Mouse (Mus musculus) liver, embryonic 15.5 days (tissue): ENCODE results near the gene Scrg1. TPM values are rescaled to one million over a fixed set of nuclear protein-coding genes. Genes with fewer than 3 reads are reported as not detected.
"Not testable (repeated sequence)": the region's sequence is repeated elsewhere in the genome, so short reads cannot be mapped to it uniquely, and the experiment has no call there.

ENCODE experiments used
- ATAC-seq: fragments of 200-750 bp; cut with Nextera tagmentation; 2 replicates; pipeline ENCODE4 v1.8.0; 2017; ENCODE audit warnings: moderate number of reproducible peaks, mild to moderate bottlenecking, moderate library complexity; ENCODE audit not compliant: insufficient read depth
- H3K27ac ChIP-seq: fragments of 300-500 bp; sonication (generic); replicated peaks from 2 replicates; pipeline ENCODE4 v1.5.1; 2015; ENCODE audit warnings: mild to moderate bottlenecking, inconsistent platforms
- H3K27me3 ChIP-seq: fragments of 300-500 bp; sonication (generic); 2 replicates; pipeline ENCODE4 v1.6.1; 2015; ENCODE audit warnings: mild to moderate bottlenecking, inconsistent platforms
- H3K36me3 ChIP-seq: fragments of 300-500 bp; sonication (generic); replicated peaks from 2 replicates; pipeline ENCODE4 v1.6.1; 2015; ENCODE audit warnings: moderate library complexity, mild to moderate bottlenecking, inconsistent platforms
- H3K4me1 ChIP-seq: fragments of 300-500 bp; sonication (generic); replicated peaks from 2 replicates; pipeline ENCODE4 v1.6.1; 2015; ENCODE audit warnings: inconsistent platforms
- H3K4me2 ChIP-seq: fragments of 300-500 bp; sonication (generic); 2 replicates; pipeline ENCODE4 v1.6.1; 2015; ENCODE audit warnings: moderate library complexity, mild to moderate bottlenecking, inconsistent platforms
- H3K4me3 ChIP-seq: fragments of 300-500 bp; sonication (generic); replicated peaks from 2 replicates; pipeline ENCODE4 v1.5.1; 2015; ENCODE audit warnings: mild to moderate bottlenecking, inconsistent platforms
- H3K9ac ChIP-seq: fragments of 300-500 bp; sonication (generic); 2 replicates; pipeline ENCODE4 v1.6.1; 2015; ENCODE audit warnings: moderate library complexity, mild to moderate bottlenecking, inconsistent platforms
- H3K9me3 ChIP-seq: fragments of 300-500 bp; sonication (generic); replicated peaks from 2 replicates; pipeline ENCODE4 v1.6.1; 2016; ENCODE audit warnings: inconsistent platforms
- WGBS: fragments of 180-500 bp; shearing (Covaris S2); methylation state at CpG from one replicate; pipeline ENCODE4 v1.1.7; 2015; ENCODE audit warnings: mixed read lengths; ENCODE audit not compliant: insufficient replicate concordance; 5-methylcytosine and 5-hydroxymethylcytosine counted together
- polyA plus RNA-seq: library from polyadenylated mRNA; unstranded; fragments of >200 nt; fragmentation: Nextera tagmentation; extraction: Ambion mirVana; gene quantifications from 2 replicates; pipeline ENCODE4 v1.2.1, GENCODE M21; 2015

Gene Scrg1
- polyA plus RNA-seq, 1 experiment from 2014 or later, result 0.35 TPM

GRCm38 (mm10) chr8:57429888-57430274 is 25.8 kb upstream of the Scrg1 start:
- not testable (repeated sequence) for H3K4me1 ChIP-seq, H3K4me2 ChIP-seq, H3K9me3 ChIP-seq, H3K36me3 ChIP-seq, H3K27ac ChIP-seq, H3K4me3 ChIP-seq, H3K27me3 ChIP-seq, H3K9ac ChIP-seq, ATAC-seq
- WGBS, result 53% methylated on average over 5 of the region's 5 CpGs

- H3K4me1 ChIP-seq, result no peaks in the 10 kb centered on the region
- no peaks in the 10 kb centered on the region for H3K36me3 ChIP-seq
- ATAC-seq, result no peak
- H3K4me3 ChIP-seq, result no peak overlapping the region
- H3K9me3 ChIP-seq, result no peaks in the 10 kb centered on the region
- no peak overlapping the region for H3K9ac ChIP-seq
- no peak overlapping the region for H3K27ac ChIP-seq
- WGBS, result 64% methylated on average over 11 of the region's 11 CpGs
- H3K4me2 ChIP-seq, result no peak overlapping the region
- no peaks in the 10 kb centered on the region; the same call in 1 of the 2 replicates for H3K27me3 ChIP-seq
Observed at GRCm38 (mm10) chr8:57430901-57431300, 24.8 kb upstream of the Scrg1 start.

- H3K4me1 ChIP-seq, result no peaks in the 10 kb centered on the region
- no peak overlapping the region for H3K4me3 ChIP-seq
- H3K9ac ChIP-seq, result no peak overlapping the region
- H3K9me3 ChIP-seq, result no peaks in the 10 kb centered on the region
- no peaks in the 10 kb centered on the region for H3K36me3 ChIP-seq
- no peak for ATAC-seq
- WGBS, result 57% methylated on average over 5 of the region's 5 CpGs
- H3K27me3 ChIP-seq, result no peaks in the 10 kb centered on the region; the same call in 1 of the 2 replicates
- no peak overlapping the region for H3K4me2 ChIP-seq
- no peak overlapping the region for H3K27ac ChIP-seq
Observed at GRCm38 (mm10) chr8:57432802-57433201, 22.9 kb upstream of the Scrg1 start.

GRCm38 (mm10) chr8:57435768-57436436 is 19.8 kb upstream of the Scrg1 start:
- Histone ChIP-seq H3K4me3 (no peak overlapping the region), H3K36me3 (no peaks in the 10 kb centered on the region), H3K27me3 (no peaks in the 10 kb centered on the region), H3K27ac (0 out of 2 replicates have a peak overlapping the region, but pooled peaks have one; percentile 34), H3K4me2 (no peak overlapping the region; the same call in 1 of the 2 replicates), H3K9me3 (no peaks in the 10 kb centered on the region), H3K4me1 (no peaks in the 10 kb centered on the region), H3K9ac (no peak overlapping the region)
- ATAC-seq, result no peak
- WGBS, result 51% methylated on average over 18 of the region's 18 CpGs

- H3K36me3 ChIP-seq, result no peaks in the 10 kb centered on the region
- H3K9me3 ChIP-seq, result no peaks in the 10 kb centered on the region
- no peaks in the 10 kb centered on the region for H3K4me1 ChIP-seq
- 77% methylated on average over 9 of the region's 9 CpGs for WGBS
- H3K9ac ChIP-seq, result no peak overlapping the region
- ATAC-seq, result no peak
- no peak overlapping the region for H3K4me3 ChIP-seq
- H3K27ac ChIP-seq, result no peak overlapping the region
- H3K27me3 ChIP-seq, result no peaks in the 10 kb centered on the region
- no peak overlapping the region for H3K4me2 ChIP-seq
Observed at GRCm38 (mm10) chr8:57436437-57436796, 19.3 kb upstream of the Scrg1 start.

GRCm38 (mm10) chr8:57441131-57441530 is 14.6 kb upstream of the Scrg1 start:
- H3K9ac ChIP-seq, result no peak overlapping the region
- no peak overlapping the region for H3K4me2 ChIP-seq
- no peak overlapping the region for H3K4me3 ChIP-seq
- H3K4me1 ChIP-seq, result no peaks in the 10 kb centered on the region
- 65% methylated on average over 4 of the region's 4 CpGs for WGBS
- no peak overlapping the region for H3K27ac ChIP-seq
- no peaks in the 10 kb centered on the region for H3K9me3 ChIP-seq
- ATAC-seq, result no peak
- H3K27me3 ChIP-seq, result no peaks in the 10 kb centered on the region
- no peaks in the 10 kb centered on the region for H3K36me3 ChIP-seq

- no peak overlapping the region for H3K4me3 ChIP-seq
- no peaks in the 10 kb centered on the region for H3K4me1 ChIP-seq
- H3K9ac ChIP-seq, result no peak overlapping the region
- WGBS, result 49% methylated on average over 5 of the region's 5 CpGs
- no peak for ATAC-seq
- no peaks in the 10 kb centered on the region for H3K27me3 ChIP-seq
- no peak overlapping the region for H3K27ac ChIP-seq
- no peak overlapping the region for H3K4me2 ChIP-seq
- H3K9me3 ChIP-seq, result no peaks in the 10 kb centered on the region
- H3K36me3 ChIP-seq, result no peaks in the 10 kb centered on the region
Observed at GRCm38 (mm10) chr8:57441556-57441955, 14.2 kb upstream of the Scrg1 start.

GRCm38 (mm10) chr8:57443289-57443688 is 12.4 kb upstream of the Scrg1 start:
- ATAC-seq, result no peak
- Histone ChIP-seq H3K36me3 (no peaks in the 10 kb centered on the region), H3K4me2 (no peak overlapping the region), H3K9ac (no peak overlapping the region), H3K27ac (no peak overlapping the region), H3K9me3 (no peaks in the 10 kb centered on the region), H3K4me1 (no peaks in the 10 kb centered on the region), H3K27me3 (no peaks in the 10 kb centered on the region), H3K4me3 (no peak overlapping the region)
- 37% methylated on average over 4 of the region's 4 CpGs for WGBS

GRCm38 (mm10) chr8:57445901-57446300 is 9.8 kb upstream of the Scrg1 start:
- not testable (repeated sequence) for H3K4me3 ChIP-seq, H3K4me1 ChIP-seq, H3K9me3 ChIP-seq, H3K4me2 ChIP-seq, H3K36me3 ChIP-seq, H3K27me3 ChIP-seq, H3K27ac ChIP-seq, ATAC-seq, H3K9ac ChIP-seq
- WGBS, result 59% methylated on average over 4 of the region's 5 CpGs

- Histone ChIP-seq H3K4me3 (no peak overlapping the region), H3K27ac (no peak overlapping the region), H3K27me3 (no peaks in the 10 kb centered on the region), H3K4me1 (no peaks in the 10 kb centered on the region), H3K9ac (no peak overlapping the region), H3K36me3 (no peaks in the 10 kb centered on the region), H3K4me2 (no peak overlapping the region), H3K9me3 (no peaks in the 10 kb centered on the region)
- 61% methylated on average over 7 of the region's 7 CpGs for WGBS
- no peak for ATAC-seq
Observed at GRCm38 (mm10) chr8:57450726-57451125, 5.0 kb upstream of the Scrg1 start.

GRCm38 (mm10) chr8:57451896-57452295 is 3.8 kb upstream of the Scrg1 start:
- Histone ChIP-seq H3K27ac (no peak overlapping the region), H3K4me2 (no peak overlapping the region), H3K4me3 (no peak overlapping the region), H3K36me3 (no peaks in the 10 kb centered on the region), H3K9me3 (no peaks in the 10 kb centered on the region), H3K27me3 (no peaks in the 10 kb centered on the region), H3K4me1 (no peaks in the 10 kb centered on the region), H3K9ac (no peak overlapping the region)
- ATAC-seq, result no peak
- WGBS, result 76% methylated on average over 4 of the region's 4 CpGs

GRCm38 (mm10) chr8:57453361-57453760 is 2.4 kb upstream of the Scrg1 start:
- WGBS, result 58% methylated on average over 2 of the region's 2 CpGs
- no peaks in the 10 kb centered on the region for H3K27me3 ChIP-seq
- no peaks in the 10 kb centered on the region for H3K9me3 ChIP-seq
- no peaks in the 10 kb centered on the region for H3K4me1 ChIP-seq
- H3K4me2 ChIP-seq, result no peak overlapping the region
- no peak overlapping the region for H3K9ac ChIP-seq
- H3K4me3 ChIP-seq, result no peak overlapping the region
- no peak for ATAC-seq
- H3K27ac ChIP-seq, result no peak overlapping the region
- H3K36me3 ChIP-seq, result no peaks in the 10 kb centered on the region
